Mouse (Mus musculus) CH12.LX (cell line): ENCODE measurements around the gene Sapcd2.

Experiments used
- BHLHE40 ChIP-seq: IDR thresholded peaks from 2 replicates; pipeline ENCODE4 v1.6.1; 2011; ENCODE audit warnings: mild to moderate bottlenecking, low read depth, low read length, improper control_type of control experiment
- CTCF ChIP-seq, 2 experiments: IDR thresholded peaks in 1 of 2; conservative IDR thresholded peaks in 1 of 2; 2 replicates each; pipeline ENCODE4 v1.5.1; 2011 to 2012; ENCODE audit warnings: low read depth in 2 of 2, low read length in 2 of 2, improper control_type of control experiment in 1 of 2, inconsistent platforms in 1 of 2, mild to moderate bottlenecking in 1 of 2, moderate library complexity in 1 of 2
- E2F4 ChIP-seq: IDR thresholded peaks from 2 replicates; pipeline ENCODE4 v1.6.1; 2011; ENCODE audit warnings: low read depth, low read length, improper control_type of control experiment; ENCODE audit not compliant: insufficient replicate concordance
- EP300 ChIP-seq: IDR thresholded peaks from 2 replicates; pipeline ENCODE4 v1.6.1; 2011; ENCODE audit warnings: low read length, improper control_type of control experiment
- ETS1 ChIP-seq: conservative IDR thresholded peaks from 2 replicates; pipeline ENCODE4 v1.6.1; 2012; ENCODE audit warnings: low read depth, mild to moderate bottlenecking, inconsistent platforms, low read length, improper control_type of control experiment, moderate library complexity
- JUND ChIP-seq: conservative IDR thresholded peaks from 2 replicates; pipeline ENCODE4 v1.6.1; 2011; ENCODE audit warnings: low read depth, low read length, improper control_type of control experiment
- KAT2A ChIP-seq: IDR thresholded peaks from 2 replicates; pipeline ENCODE4 v1.6.1; 2012; ENCODE audit warnings: low read length, improper control_type of control experiment, inconsistent platforms; ENCODE audit not compliant: insufficient replicate concordance
- MEF2A ChIP-seq: IDR thresholded peaks from 2 replicates; pipeline ENCODE4 v1.6.1; 2014; ENCODE audit warnings: low read depth, mild to moderate bottlenecking, inconsistent platforms, low read length, improper control_type of control experiment, borderline replicate concordance
- MYC ChIP-seq: IDR thresholded peaks from 2 replicates; pipeline ENCODE4 v1.6.1; 2011; ENCODE audit warnings: low read depth, mild to moderate bottlenecking, improper control_type of control experiment, low read length
- POLR2A ChIP-seq: IDR thresholded peaks from 2 replicates; pipeline ENCODE4 v1.6.1; 2011; ENCODE audit warnings: low read depth, mild to moderate bottlenecking, improper control_type of control experiment, low read length
- POLR2AphosphoS2 ChIP-seq: IDR thresholded peaks from 2 replicates; pipeline ENCODE4 v1.6.1; 2011; ENCODE audit warnings: low read depth, low read length, improper control_type of control experiment
- USF1 ChIP-seq: IDR thresholded peaks from 2 replicates; pipeline ENCODE4 v1.6.1; 2014; ENCODE audit warnings: low read depth, mild to moderate bottlenecking, inconsistent platforms, low read length, improper control_type of control experiment
- ZKSCAN1 ChIP-seq: IDR thresholded peaks from 2 replicates; pipeline ENCODE4 v1.6.1; 2012; ENCODE audit warnings: low read depth, inconsistent platforms, low read length, improper control_type of control experiment, borderline replicate concordance

DNA sequence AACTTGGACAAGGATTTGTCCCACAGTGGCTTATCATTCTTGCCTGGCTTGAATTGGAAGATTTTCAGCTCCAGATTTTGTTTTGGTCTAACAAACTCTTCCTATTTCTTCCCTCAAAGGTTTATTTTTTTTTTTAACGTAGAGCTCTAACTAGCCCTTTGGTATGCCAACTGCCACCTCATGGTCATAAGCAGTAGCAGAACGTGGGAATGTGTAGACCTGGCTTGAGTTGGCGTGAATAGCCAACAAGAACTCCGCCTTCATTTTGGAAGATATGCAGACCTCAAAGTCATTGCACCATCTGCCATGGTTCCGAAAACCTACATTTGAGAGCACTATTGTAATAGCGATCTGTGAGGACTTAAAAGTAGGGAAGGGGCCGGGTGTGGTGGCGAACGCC is 40.7 kb upstream of the Sapcd2 start:
- TF ChIP-seq MYC (0 out of 2 replicates have a peak, but pooled peaks have one; percentile 42), E2F4 (no peak), ZKSCAN1 (no peak), KAT2A (no peak), POLR2AphosphoS2 (no peak), POLR2A (no peak), JUND (no peak), USF1 (no peak), BHLHE40 (no peak), CTCF (conservative IDR thresholded peaks at IDR 0.05 in 1 of 2, IDR thresholded peaks at IDR 0.05 in 1 of 2; ENCODE audit: low read depth in 2 of 2, low read length in 2 of 2) (peak in 1 of 2 experiments; percentile 47; a peak in 2 of 4 replicates), ETS1 (no peak), MEF2A (no peak), EP300 (no peak)
